Mouse (Mus musculus) olfactory bulb, adult 2 months (tissue): ENCODE data around the gene Apela.

Source experiments
- CTCF ChIP-seq: fragments of 200-500 bp; IDR thresholded peaks from 2 replicates; pipeline ENCODE4 v1.5.1; 2012; ENCODE audit warnings: low read depth, mild to moderate bottlenecking, low read length, moderate library complexity; ENCODE audit not compliant: insufficient read depth
- POLR2A ChIP-seq: fragments of 200-500 bp; IDR thresholded peaks from 2 replicates; pipeline ENCODE4 v1.6.1; 2012; ENCODE audit warnings: mild to moderate bottlenecking, low read depth, low read length, moderate library complexity; ENCODE audit not compliant: insufficient read depth

DNA sequence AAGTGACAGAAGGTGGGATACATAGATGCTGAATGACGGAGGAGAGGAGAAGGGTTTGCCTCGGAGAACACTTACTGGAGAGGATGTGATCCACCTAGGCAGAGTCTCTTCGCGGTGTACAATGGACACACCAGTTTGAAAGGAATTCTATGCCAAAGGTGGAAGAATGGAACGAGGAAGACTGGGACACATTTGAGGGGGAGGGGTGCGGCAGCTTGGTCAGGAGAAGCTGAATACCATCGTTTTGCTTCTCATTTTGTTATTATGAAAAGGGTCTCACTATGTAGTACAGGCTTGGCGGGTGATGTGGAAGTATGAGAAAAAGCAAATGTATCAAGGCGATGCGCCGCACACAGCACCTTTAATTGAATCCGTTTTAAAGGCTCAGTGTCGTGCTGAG, 4.1 kb downstream of the Apela start:
- TF ChIP-seq CTCF (no peak), POLR2A (no peak)
